Mouse (Mus musculus) MN1 (cell line): ENCODE measurements around the gene Lhb.

ENCODE experiments used
- DNase-seq: peaks from one replicate; pipeline ENCODE4 v3.0.0-alpha.2; 2016; ENCODE audit warnings: low spot score

The Lhb gene

GRCm38 (mm10) chr7:45413864-45414739, 6.5 kb upstream of the Lhb start:
- no peak for DNase-seq

GRCm38 (mm10) chr7:45414740-45415224, 5.8 kb upstream of the Lhb start:
- no peak for DNase-seq

- DNase-seq: no peak
Observed at GRCm38 (mm10) chr7:45415636-45416035, 5.0 kb upstream of the Lhb start.

GRCm38 (mm10) chr7:45417962-45418492, 2.6 kb upstream of the Lhb start:
- no peak for DNase-seq

- no peak for DNase-seq
Observed at GRCm38 (mm10) chr7:45419859-45420614, 583 bp upstream of the Lhb start.

GRCm38 (mm10) chr7:45421194-45421593, 574 bp downstream of the Lhb start:
- DNase-seq: no peak

- no peak for DNase-seq
Observed at GRCm38 (mm10) chr7:45426556-45426955, 5.9 kb downstream of the Lhb start.

GRCm38 (mm10) chr7:45433835-45434202, 13.2 kb downstream of the Lhb start:
- DNase-seq: no peak

GRCm38 (mm10) chr7:45434203-45435015, 13.8 kb downstream of the Lhb start, which contains the start of gene Gys1:
Gys1 (plus strand) TSS chr7:45434844.
- DNase-seq: peak; percentile 99

- DNase-seq: no peak
Observed at GRCm38 (mm10) chr7:45435038-45435437, 14.4 kb downstream of the Lhb start.

- DNase-seq: no peak
Observed at GRCm38 (mm10) chr7:45436444-45436843, 15.8 kb downstream of the Lhb start.

GRCm38 (mm10) chr7:45437046-45437445, 16.4 kb downstream of the Lhb start:
- no peak for DNase-seq

GRCm38 (mm10) chr7:45437521-45438276, 17.1 kb downstream of the Lhb start, which contains the start of gene Ruvbl2:
Ruvbl2 (minus strand) TSS chr7:45438096.
- DNase-seq: no peak

- DNase-seq: no peak
Observed at GRCm38 (mm10) chr7:45443526-45444420, 23.2 kb downstream of the Lhb start.

- no peak for DNase-seq
Observed at GRCm38 (mm10) chr7:45446589-45446988, 26.0 kb downstream of the Lhb start.

- DNase-seq: peak; percentile 58
Observed at GRCm38 (mm10) chr7:45447325-45447990, 26.8 kb downstream of the Lhb start.

GRCm38 (mm10) chr7:45449974-45450373, 29.4 kb downstream of the Lhb start:
- DNase-seq: no peak

- peak; percentile 85 for DNase-seq
Observed at GRCm38 (mm10) chr7:45451344-45451982, 30.8 kb downstream of the Lhb start.

- no peak for DNase-seq
Observed at GRCm38 (mm10) chr7:45454971-45455370, 34.4 kb downstream of the Lhb start.
